Mouse (Mus musculus) ES-E14 (cell line): ENCODE data around the gene Pou3f3.

Experiments used
- CHD2 ChIP-seq: IDR thresholded peaks from 2 replicates; pipeline ENCODE4 v1.6.1; 2014; ENCODE audit warnings: mild to moderate bottlenecking, low read depth, low read length, inconsistent platforms
- HCFC1 ChIP-seq: IDR thresholded peaks from 2 replicates; pipeline ENCODE4 v1.6.1; 2012; ENCODE audit warnings: low read length, inconsistent platforms, borderline replicate concordance; ENCODE audit not compliant: insufficient read depth
- ZNF384 ChIP-seq: IDR thresholded peaks from 2 replicates; pipeline ENCODE4 v1.6.1; 2012; ENCODE audit warnings: low read depth, low read length, inconsistent platforms

DNA sequence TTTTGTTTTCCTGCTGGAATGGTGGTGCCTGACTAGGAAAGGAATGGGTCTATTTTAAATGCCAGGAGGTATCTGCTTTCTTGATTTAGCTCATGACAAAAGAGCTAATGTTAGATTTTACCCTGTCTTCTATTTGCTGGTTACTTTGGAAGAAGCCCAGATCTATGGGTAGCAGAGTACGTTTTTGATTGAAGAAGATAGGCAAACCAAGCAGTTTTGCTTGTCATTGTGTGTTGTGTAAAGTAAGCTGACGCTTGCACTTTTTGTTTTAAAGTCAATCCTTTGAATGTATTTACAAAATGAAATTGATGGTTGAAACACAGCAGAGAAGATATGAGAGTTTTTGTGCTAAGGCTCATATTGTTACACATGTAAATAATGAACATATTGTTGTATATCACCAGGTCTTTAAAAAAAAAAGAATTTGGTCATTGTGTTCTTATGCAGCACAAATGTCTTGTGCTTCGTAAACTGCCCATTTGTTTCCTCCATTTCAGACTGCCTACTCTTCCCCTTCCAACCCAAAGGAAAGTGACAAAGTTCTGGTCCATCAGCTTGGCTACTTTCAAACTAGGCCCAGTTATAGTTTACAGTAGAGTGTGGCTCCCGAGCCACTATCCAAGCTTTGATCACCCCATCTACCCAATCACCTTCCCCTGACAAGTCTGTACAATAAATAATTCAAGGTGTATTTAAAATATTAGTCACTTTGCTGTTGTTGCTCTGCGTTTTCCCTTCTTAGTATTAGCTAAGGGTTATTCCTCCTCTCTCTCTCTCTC is 6.5 kb downstream of the Pou3f3 start:
- TF ChIP-seq CHD2: no peak
- no peak for TF ChIP-seq HCFC1
- no peak for TF ChIP-seq ZNF384
